ENCODE assay signal across 25 mouse cellular contexts in genomic region chr16:85347621-85348020, GRCm38 (mm10).
"Had no signal": no experiment of that assay in that cellular context is flagged by ENCODE, and none has a peak within 500 bp of the region (broad histone marks: within the 10 kb centered on the region; RNA-seq: fewer than 3 reads in every experiment).

No protein-coding gene starts in this region.

- H3K9me3 ChIP-seq: limb, embryonic 10.5 days; limb, embryonic 13.5 days; liver, embryonic 12.5 days; liver, embryonic 15.5 days; lung, embryonic 15.5 days; midbrain, embryonic 10.5 days; midbrain, embryonic 13.5 days; neural tube, embryonic 13.5 days had no signal

- H3K27ac ChIP-seq: kidney, postnatal 0 days; layer of hippocampus, adult 2 months; limb, embryonic 10.5 days; limb, embryonic 13.5 days; liver, embryonic 12.5 days; liver, embryonic 15.5 days; lung, embryonic 15.5 days; midbrain, embryonic 10.5 days; midbrain, embryonic 13.5 days; neural tube, embryonic 13.5 days had no signal

- ATAC-seq: intestine, postnatal 0 days; liver, embryonic 12.5 days; midbrain, embryonic 13.5 days; midbrain, embryonic 16.5 days had no signal

- H3K4me1 ChIP-seq: limb, embryonic 10.5 days; limb, embryonic 13.5 days; liver, embryonic 12.5 days; liver, embryonic 15.5 days; lung, embryonic 15.5 days; megakaryocyte, embryonic 14.5 days; midbrain, embryonic 10.5 days; midbrain, embryonic 13.5 days; neural tube, embryonic 13.5 days had no signal

- H3K27me3 ChIP-seq: limb, embryonic 13.5 days; liver, embryonic 12.5 days; liver, embryonic 15.5 days; lung, embryonic 15.5 days; megakaryocyte, embryonic 14.5 days; midbrain, embryonic 13.5 days; neural tube, embryonic 13.5 days had no signal

- H3K36me3 ChIP-seq: limb, embryonic 10.5 days; limb, embryonic 13.5 days; liver, embryonic 12.5 days; liver, embryonic 15.5 days; lung, embryonic 15.5 days; midbrain, embryonic 10.5 days; midbrain, embryonic 13.5 days; neural tube, embryonic 13.5 days had no signal

- H3K9ac ChIP-seq: limb, embryonic 13.5 days; liver, embryonic 12.5 days; liver, embryonic 15.5 days; lung, embryonic 15.5 days; midbrain, embryonic 13.5 days; neural tube, embryonic 13.5 days had no signal

- H3K4me3 ChIP-seq: layer of hippocampus, adult 2 months; limb, embryonic 10.5 days; limb, embryonic 13.5 days; liver, embryonic 12.5 days; liver, embryonic 15.5 days; lung, embryonic 15.5 days; megakaryocyte, embryonic 14.5 days; midbrain, embryonic 10.5 days; midbrain, embryonic 13.5 days; myocyte; neural tube, embryonic 13.5 days had no signal

- H3K4me2 ChIP-seq: limb, embryonic 13.5 days; liver, embryonic 12.5 days; liver, embryonic 15.5 days; lung, embryonic 15.5 days; midbrain, embryonic 13.5 days; neural tube, embryonic 13.5 days had no signal

- DNase-seq: kidney, adult 2 months; kidney, postnatal 25 days; layer of hippocampus, adult 9-11 months; liver; lung, adult 18-20 months; lung, postnatal 10 days; lung, postnatal 36 days; retina, postnatal 1 day; right cerebral cortex, postnatal 25 days; thymus, adult 2 months; thymus, postnatal 25 days had no signal
